In the genomic region with DNA sequence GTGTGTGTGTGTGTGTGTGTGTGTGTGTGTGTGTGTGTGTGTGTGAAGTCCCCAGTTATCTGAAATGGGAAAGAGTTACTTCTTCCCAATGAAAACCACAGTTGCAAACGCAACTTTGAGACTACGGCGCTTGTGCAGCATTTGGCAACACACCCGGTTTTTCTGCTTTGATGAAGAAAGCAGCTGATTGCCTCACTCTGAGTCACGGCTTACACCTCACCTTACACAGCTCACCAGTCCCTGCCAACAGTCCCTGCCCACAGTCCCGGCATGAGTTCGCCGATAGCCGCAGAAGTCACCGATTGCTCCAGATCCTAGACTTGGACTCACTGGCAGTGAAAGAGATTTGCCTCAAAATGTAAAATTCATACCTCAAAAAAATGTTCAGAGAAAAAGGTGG, we compare ENCODE assay signal across 8 mouse cellular contexts. TPM values are rescaled to one million over a fixed set of nuclear protein-coding genes. Genes with fewer than 3 reads are reported as not detected.
DNase-seq lines count a peak whose midpoint lies in the region; ATAC-seq lines count a peak whose summit lies in the region.

No protein-coding gene starts in this region.

- 0 out of 2 replicates have a peak, but pooled peaks cover 2% of the 10 kb centered on the region for H3K9me3 ChIP-seq in megakaryocyte, embryonic 14.5 days
- no peaks in the 10 kb centered on the region for H3K9me3 ChIP-seq in kidney, embryonic 16.5 days (ENCODE audit: low read length)
- no peaks in the 10 kb centered on the region for H3K9me3 ChIP-seq in forebrain, embryonic 11.5 days (ENCODE audit: control insufficient read depth, low read length)

- H3K36me3 ChIP-seq in megakaryocyte, embryonic 14.5 days (replicated peaks; ENCODE audit: low read length): peaks cover 3% of the 10 kb centered on the region
- H3K36me3 ChIP-seq in kidney, embryonic 16.5 days (ENCODE audit: insufficient read depth, low read length): no peaks in the 10 kb centered on the region
- H3K36me3 ChIP-seq in forebrain, embryonic 11.5 days (ENCODE audit: control insufficient read depth, insufficient read depth, low read length): no peaks in the 10 kb centered on the region

- WGBS in kidney, embryonic 16.5 days: 80% methylated on average over 10 of the region's 10 CpGs
- WGBS in forebrain, embryonic 11.5 days: 88% methylated on average over 10 of the region's 10 CpGs

- H3K27ac ChIP-seq in kidney, embryonic 16.5 days (ENCODE audit: low read length): no peak overlapping the region
- H3K27ac ChIP-seq in forebrain, embryonic 11.5 days (ENCODE audit: low read depth, low read length): no peak overlapping the region

- H3K4me2 ChIP-seq in kidney, embryonic 16.5 days (replicated peaks; ENCODE audit: low read depth, low read length): no peak overlapping the region
- H3K4me2 ChIP-seq in forebrain, embryonic 11.5 days (ENCODE audit: low read depth, low read length, severe bottlenecking): no peak overlapping the region

- peak overlapping the region; percentile 70 for H3K4me3 ChIP-seq in megakaryocyte, embryonic 14.5 days (replicated peaks)
- no peak overlapping the region for H3K4me3 ChIP-seq in kidney, embryonic 16.5 days (ENCODE audit: low read length)
- H3K4me3 ChIP-seq in forebrain, embryonic 11.5 days (ENCODE audit: low read depth, low read length): no peak overlapping the region

- DNase-seq in ovary, adult 18-20 months (ENCODE audit: low spot score): peak; percentile 26
- DNase-seq in ovary, postnatal 10 days (ENCODE audit: low spot score): no peak
- DNase-seq in fat pad, adult 2 months (ENCODE audit: extremely low read depth, low read depth, low spot score): peak; percentile 87
- peak; percentile 57 to 68 for DNase-seq in thymus, postnatal 36 days
- DNase-seq in cerebellum, adult 11 months: no peak
- DNase-seq in forebrain, embryonic 11.5 days (ENCODE audit: low spot score): no peak

- ATAC-seq in kidney, embryonic 16.5 days (ENCODE audit: low FRiP score, low TSS enrichment): no peak
- no peak for ATAC-seq in forebrain, embryonic 11.5 days (replicated peaks; ENCODE audit: low FRiP score)

- peaks cover 33% of the 10 kb centered on the region for H3K4me1 ChIP-seq in megakaryocyte, embryonic 14.5 days
- H3K4me1 ChIP-seq in kidney, embryonic 16.5 days (ENCODE audit: insufficient read depth, low read length): 0 out of 2 replicates have a peak, but pooled peaks cover 3% of the 10 kb centered on the region
- H3K4me1 ChIP-seq in forebrain, embryonic 11.5 days (replicated peaks; ENCODE audit: control insufficient read depth, insufficient read depth, low read length): 0 out of 2 replicates have a peak, but pooled peaks cover 3% of the 10 kb centered on the region

- H3K27me3 ChIP-seq in megakaryocyte, embryonic 14.5 days (replicated peaks): no peaks in the 10 kb centered on the region
- no peaks in the 10 kb centered on the region for H3K27me3 ChIP-seq in kidney, embryonic 16.5 days (ENCODE audit: insufficient read depth, low read length)
- no peaks in the 10 kb centered on the region for H3K27me3 ChIP-seq in forebrain, embryonic 11.5 days (ENCODE audit: control insufficient read depth, insufficient read depth, low read length)

- H3K9ac ChIP-seq in kidney, embryonic 16.5 days (replicated peaks; ENCODE audit: low read length): no peak overlapping the region
- H3K9ac ChIP-seq in forebrain, embryonic 11.5 days (ENCODE audit: low read length): no peak overlapping the region

RNA-seq across cellular contexts. Expression of gene Cdk17, which starts 15.6 kb away (rescaled TPM):
- 2.3 TPM in 1 of 2 replicates, not detected in the other for polyA plus RNA-seq in megakaryocyte, embryonic 14.5 days (2012; ENCODE audit: insufficient read depth, low replicate concordance)
- 12.8 and 14.6 TPM in 2 replicates for polyA plus RNA-seq in kidney, embryonic 16.5 days (2015; fragmentation: Nextera tagmentation; extraction: Ambion mirVana)
- polyA plus RNA-seq in forebrain, embryonic 11.5 days (2014; fragmentation: Nextera tagmentation; extraction: Ambion mirVana): 34.4 and 37.4 TPM in 2 replicates

Comparison
In these comparisons a context has a peak if more than half of its experiments do, and no peak if none do; other contexts are left out.
1. DNase-seq: peak in ovary, adult 18-20 months (single experiment), fat pad, adult 2 months (single experiment) and thymus, postnatal 36 days (2 of 2); none in ovary, postnatal 10 days (single experiment), cerebellum, adult 11 months (single experiment) and forebrain, embryonic 11.5 days (single experiment).